Mouse (Mus musculus) mouse embryonic stem cell (cell line): Measurements from ENCODE around the gene Cyb5r1.
"Not testable (repeated sequence)": the region's sequence is repeated elsewhere in the genome, so short reads cannot be mapped to it uniquely, and the experiment has no call there.

Experiments used
- in situ Hi-C, 2 experiments: fragments of 300-500 bp; cut with MboI; formaldehyde crosslinking; loops; 1 replicate in 1 of 2; 3 replicates in 1 of 2; pipeline ENCODE4 v1.14.3; 2019 to 2020; ENCODE audit warnings: low sequenced_read_pairs in 2 of 2, low pct_unique_long_range_greater_than_20kb in 1 of 2, mixed read lengths in 1 of 2; ENCODE audit not compliant: unreplicated experiment in 1 of 2

Cyb5r1 gene

GRCm38 (mm10) chr1:134408080-134408479 is 2.7 kb downstream of the Cyb5r1 start:
- in situ Hi-C loops, result no loop called here

- in situ Hi-C loops, result no loop called here
Measured at GRCm38 (mm10) chr1:134411706-134412629, 6.6 kb downstream of the Cyb5r1 start.

DNA sequence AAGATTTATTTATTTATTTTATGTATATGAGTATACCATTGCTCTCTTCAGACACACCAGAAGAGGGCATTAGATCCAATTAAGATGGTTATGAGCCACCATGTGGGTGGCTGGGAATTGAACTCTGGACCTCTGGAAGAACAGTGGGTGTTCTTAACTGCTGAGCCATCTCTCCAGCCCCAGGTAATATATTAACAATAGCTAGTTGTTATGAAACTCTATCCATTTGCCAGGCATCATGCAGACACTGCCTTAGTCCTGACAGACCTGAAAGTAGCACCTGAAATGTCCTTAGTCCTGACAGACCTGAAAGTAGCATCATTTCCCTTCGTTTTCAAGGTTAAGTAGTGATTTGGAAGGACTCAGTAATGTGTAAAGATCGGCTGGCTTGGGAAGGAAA is 8.7 kb downstream of the Cyb5r1 start:
- in situ Hi-C loops, result no loop called here

GRCm38 (mm10) chr1:134414501-134415167 is 9.3 kb downstream of the Cyb5r1 start:
- in situ Hi-C loops, result no loop called here

DNA sequence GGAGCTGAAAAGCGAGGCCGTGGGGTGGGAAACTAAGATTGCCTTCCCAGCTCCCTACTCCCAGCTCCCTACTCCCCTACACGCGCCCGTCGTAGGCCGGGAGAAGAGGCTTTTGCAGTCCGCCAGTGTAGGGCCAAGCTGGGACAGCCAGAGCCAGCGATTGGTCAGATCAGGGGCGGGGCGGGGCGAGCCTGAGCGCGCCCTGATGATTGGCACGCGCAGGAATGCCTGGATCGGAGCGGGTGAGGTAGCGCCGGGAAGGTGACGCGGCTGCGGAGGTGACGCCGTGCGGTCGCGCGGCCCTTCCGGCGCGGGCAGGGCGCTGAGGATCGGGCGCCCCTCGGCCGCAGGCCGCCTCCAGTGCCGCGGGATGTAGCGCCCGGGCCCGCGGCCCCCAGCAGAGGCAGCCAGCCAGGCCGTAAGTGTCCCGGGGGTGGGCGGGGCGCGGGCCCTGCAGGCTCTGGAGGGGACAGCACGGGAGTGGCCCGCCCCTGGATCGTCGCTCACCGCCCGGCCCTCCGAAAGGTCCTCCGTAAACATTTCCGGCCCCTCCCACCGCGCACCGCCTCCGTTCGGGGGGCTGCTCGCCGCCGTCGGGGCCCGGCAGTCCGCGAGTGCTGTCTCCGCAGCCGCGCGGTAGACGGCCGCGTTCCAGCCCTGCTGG is 9.9 kb downstream of the Cyb5r1 start, which contains the start of gene Adipor1:
Gene Adipor1 (plus strand): TSS at position 211 of the 664 bp plus-strand sequence.
- in situ Hi-C loops, result no loop called here

- in situ Hi-C loops, result no loop called here
Measured at GRCm38 (mm10) chr1:134418414-134418975, 13.1 kb downstream of the Cyb5r1 start.

DNA sequence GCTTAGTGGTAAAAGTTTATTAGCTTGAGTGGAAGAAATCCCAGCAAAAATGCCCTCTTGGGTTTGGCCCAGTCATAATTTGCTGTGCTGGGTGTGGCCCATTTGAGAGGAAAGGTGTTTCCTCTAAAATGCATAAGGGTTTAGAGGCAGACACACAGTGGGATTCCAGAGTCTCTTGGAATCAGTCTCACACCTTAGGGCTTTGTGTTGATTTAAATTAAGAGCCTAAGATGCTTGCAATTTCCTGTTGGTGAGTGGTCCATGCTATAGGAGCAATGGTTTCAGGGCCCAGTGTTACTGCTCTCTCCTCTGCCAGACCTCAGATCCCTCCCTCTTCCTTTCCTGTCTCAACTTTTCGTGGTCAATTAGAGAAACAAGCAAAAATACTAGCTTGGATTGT is 13.8 kb downstream of the Cyb5r1 start:
- in situ Hi-C loops, result no loop called here

- in situ Hi-C loops, result no loop called here
Measured at GRCm38 (mm10) chr1:134419751-134420458, 14.5 kb downstream of the Cyb5r1 start.

- in situ Hi-C loops, result no loop called here
Measured at GRCm38 (mm10) chr1:134423911-134424310, 18.6 kb downstream of the Cyb5r1 start.

DNA sequence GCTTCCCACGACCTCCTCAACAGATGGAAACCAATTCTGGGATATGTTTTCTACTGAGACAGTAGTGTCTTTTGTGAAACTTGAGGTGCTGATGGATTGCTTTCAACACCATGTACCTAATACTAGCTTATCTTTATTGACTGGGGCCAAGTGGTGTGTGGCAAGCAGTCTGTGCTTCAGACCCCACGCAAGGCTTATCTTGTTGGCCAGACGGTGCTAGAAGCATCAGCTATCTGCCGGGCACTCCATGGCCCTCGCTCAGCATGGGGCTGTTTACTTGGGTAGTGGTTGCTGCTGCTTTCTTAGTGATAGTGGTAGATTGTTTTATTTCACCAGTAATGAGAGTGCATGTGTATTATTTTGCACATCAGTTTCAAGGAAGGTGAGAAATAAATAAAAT is 20.9 kb downstream of the Cyb5r1 start:
- in situ Hi-C loops, result no loop called here

DNA sequence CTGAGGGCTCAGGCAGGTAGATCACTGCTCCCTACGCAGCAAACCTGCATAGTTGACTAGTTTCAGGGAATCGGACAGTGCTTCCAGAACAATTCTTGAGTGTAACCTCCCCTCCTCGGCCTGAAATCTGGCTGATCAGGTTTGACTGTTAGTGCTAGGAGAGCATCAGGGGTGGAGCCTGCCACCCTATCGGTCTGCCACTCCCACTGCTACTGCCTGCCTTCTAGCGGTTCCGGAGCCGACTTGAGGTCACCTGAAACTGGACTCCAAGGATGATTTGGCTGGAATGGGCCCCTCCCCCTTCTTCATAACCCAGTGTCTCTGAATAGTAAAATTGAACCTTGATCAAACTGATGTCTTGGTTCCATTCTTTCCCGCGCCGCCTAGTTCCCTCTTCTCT is 27.6 kb downstream of the Cyb5r1 start:
- in situ Hi-C loops, result loop anchor here in 1 of 2 experiments (10.0 kb wide), 1 partner anchor 68 kb away; the partner anchor contains the start of gene Tmem183a

- in situ Hi-C loops, result loop anchor here in 1 of 2 experiments (10.0 kb wide), 1 partner anchor 69 kb away; the partner anchor contains the start of gene Tmem183a
Measured at GRCm38 (mm10) chr1:134433473-134433872, 28.1 kb downstream of the Cyb5r1 start.

DNA sequence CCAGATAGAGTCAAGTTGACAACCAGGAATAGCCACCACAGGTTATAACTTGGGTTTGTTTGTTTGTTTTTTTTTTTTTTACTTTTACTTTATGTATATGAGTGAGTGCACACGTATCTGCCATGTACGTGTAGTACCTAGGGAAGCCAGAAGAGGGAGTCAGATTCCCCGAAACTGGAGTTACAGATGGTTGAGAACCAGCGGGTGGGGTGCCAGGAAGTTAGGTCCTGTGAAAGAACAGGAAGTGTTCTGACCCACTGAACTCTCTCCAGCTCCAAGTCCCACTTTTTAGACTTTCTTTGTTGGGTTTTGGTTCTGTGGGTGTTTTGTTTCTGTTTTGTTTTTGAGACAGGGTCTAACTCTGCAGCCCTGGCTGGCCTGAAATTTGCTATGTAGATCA is 30.1 kb downstream of the Cyb5r1 start:
- in situ Hi-C loops, result loop anchor here in 1 of 2 experiments (10.0 kb wide), 1 partner anchor 71 kb away; the partner anchor contains the start of gene Tmem183a

DNA sequence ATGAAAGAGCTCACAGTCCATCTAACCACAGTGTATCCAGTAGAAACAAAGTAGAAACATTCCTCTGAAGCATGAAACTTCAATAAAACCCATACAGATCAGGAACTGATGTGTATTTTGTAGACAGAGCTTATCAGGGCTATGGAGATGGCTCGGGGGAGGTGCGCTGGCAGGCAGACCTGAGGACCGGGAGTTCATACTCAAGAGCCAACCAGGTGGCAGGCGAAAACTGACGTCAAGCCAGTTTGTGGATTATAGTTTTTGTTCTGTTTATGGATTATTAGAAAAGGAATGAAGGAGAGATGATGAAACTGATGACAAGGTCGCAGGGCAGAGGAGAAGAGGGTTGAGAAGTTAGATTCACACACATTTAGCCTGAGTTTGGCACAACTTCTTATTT is 35.1 kb downstream of the Cyb5r1 start:
- in situ Hi-C loops, result no loop called here

DNA sequence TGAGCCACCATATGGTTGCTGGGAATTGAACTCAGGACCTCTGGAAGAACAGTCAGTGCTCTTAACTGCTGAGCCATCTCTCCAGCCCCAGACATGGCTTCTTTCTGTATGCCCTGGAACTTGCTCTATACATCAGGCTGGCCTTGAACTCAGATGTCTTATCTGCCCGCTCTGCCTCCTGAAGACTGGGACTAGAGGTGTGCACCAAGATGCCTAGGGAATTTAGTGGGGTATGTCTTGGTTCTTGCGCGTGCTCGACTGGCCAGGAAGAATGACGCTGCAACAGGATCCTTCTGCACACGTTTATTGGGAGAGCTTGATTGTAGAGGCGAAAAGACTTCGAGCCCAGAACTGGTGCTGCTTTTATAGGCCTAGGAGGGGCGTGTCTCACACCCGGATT is 36.4 kb downstream of the Cyb5r1 start:
- in situ Hi-C loops, result not testable (repeated sequence)

DNA sequence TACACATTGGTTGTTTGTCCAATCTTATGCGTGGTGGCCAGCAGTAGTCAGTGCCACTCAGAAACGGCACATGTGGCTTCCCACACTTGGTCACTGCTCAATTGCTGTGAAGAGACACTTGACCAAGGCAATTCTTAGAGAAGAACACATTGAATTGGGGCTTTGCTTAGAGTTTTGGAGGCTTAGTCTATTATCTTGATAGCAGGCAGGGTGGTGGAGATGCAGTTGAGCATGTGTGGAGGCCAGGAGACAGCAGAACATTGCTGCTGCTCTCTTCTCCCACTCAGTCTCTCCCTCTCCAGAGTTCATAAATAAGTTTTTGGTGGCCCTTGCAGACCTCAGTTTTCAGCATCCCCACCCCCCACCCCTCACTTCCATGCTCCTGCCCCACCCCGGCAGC is 37.0 kb downstream of the Cyb5r1 start:
- in situ Hi-C loops, result no loop called here

DNA sequence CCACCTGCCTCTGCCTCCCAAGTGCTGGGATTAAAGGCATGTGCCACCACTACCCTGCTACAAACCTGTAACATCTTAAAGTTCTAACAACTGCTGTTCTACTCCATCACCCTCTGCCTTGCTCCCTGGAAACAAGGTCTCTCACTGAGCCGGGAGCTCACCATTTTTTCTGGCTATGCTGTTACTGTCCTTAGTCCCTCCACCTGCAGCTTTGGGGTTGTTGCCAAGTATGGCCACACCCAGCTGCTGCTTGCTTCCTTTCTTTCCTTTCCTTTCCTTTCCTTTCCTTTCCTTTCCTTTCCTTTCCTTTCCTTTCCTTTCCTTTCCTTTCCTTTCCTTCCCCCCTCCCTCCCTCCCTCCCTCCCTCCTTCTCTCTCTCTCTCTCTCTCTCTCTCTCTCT is 37.9 kb downstream of the Cyb5r1 start:
- in situ Hi-C loops, result not testable (repeated sequence)

DNA sequence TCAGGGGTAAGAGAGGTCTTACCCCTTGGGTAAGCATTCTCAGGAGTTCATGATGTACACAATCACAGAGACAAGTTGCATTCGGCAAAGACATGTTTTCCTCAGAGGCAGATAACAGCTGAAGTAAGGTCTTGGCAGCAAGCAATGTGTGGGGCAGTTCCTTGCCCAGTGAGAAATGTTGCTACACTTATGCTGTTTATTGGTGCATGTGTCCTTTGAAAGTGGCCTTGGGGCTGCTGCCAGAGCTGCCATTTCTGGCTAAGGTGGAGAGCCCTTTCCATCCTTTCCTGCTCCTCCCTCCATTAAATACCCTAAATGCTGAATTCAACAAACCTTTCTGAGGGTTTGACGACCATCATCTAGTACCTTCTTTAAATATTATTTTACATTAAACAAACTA is 40.1 kb downstream of the Cyb5r1 start:
- in situ Hi-C loops, result no loop called here
